Mouse (Mus musculus) 3T3-L1 (cell line): ENCODE data around the gene Tomm40.
A peak's percentile ranks its signal among the peaks of the same experiment; 100 is the strongest.

Experiments used
- DNase-seq: peaks from one replicate; pipeline ENCODE4 v3.0.0-alpha.2; 2015; ENCODE audit warnings: low read depth, low spot score

Tomm40 gene

DNA sequence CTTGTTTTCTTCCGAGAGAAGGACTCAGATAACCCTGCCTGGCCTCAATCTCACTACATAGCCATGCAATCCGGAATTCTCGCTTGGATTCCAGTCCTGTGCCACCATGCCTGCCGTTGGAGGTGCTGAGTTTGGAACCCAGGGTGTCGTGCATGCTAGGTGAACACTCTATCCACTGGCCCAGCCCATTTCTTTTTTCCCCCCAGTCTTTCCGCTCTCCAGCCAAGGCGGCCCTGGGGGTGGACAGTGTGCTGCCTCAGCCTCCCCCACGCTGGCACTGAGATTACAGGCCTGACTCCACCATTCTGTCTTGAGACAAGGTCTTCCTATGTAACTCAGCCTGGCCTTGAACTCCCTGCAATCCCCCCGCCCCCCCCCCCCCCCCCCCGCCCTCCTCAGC is 30.7 kb upstream of the Tomm40 start:
- DNase-seq = no peak

DNA sequence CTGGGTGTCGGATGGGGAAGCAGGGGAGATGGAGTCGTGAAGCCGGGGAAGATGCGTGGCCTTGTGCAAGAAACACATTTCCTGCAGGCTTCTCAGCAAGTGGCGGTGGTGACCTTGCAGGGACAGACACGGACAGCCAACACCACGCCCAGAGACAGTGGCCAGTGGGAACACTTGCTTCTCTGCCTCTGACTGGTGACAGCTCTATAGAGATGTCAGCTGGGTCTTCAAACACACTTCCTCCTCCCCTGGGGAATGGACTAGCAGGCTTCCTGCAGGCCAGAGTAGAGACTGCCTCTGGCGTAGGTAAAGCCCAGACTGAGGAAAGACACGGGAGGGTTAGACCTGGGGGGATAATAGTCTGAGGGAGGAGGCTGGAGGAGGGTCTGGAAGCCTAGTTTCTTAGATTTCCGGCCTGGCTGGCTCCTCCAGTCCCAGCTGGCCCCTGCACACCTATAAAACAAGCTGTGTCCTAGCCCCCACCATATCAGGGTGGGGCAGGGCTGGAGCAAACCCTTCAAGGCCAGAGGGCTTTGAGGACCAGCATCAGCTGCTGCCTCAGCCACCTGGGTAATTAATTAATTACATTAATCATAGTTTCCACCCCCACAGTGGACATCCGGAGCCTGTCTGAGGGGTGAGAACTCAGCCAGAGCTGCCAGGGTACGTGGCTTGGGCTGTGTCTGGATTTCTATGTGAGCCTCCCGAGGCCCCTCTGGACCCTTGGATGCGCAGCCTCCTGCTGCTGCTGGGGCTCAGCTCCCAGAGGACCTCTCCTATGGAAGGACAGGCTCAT is 29.6 kb upstream of the Tomm40 start:
- no peak for DNase-seq

- DNase-seq = no peak
Measured at GRCm38 (mm10) chr7:19743791-19744190, 28.6 kb upstream of the Tomm40 start.

DNA sequence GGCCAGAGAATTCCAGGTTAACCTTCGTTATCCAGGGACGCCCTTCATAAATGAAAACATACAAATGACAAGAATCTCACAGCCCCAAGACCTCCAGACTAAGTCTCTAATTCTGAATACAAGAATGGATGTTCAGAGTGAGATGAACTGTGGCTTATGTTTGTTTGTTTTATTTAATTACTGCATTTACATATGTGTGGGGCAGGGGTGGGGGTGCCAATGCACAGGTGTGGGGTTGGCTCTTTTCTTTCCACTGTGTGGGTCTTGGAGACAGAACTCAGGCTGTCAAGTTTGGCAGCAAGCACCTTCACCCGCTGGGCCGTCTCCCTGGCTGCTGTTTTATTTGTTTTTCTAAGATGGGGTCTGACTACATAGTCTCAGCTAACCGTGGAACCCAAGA is 27.2 kb upstream of the Tomm40 start:
- DNase-seq = no peak

GRCm38 (mm10) chr7:19741329-19742031 is 26.2 kb upstream of the Tomm40 start:
- no peak for DNase-seq

DNA sequence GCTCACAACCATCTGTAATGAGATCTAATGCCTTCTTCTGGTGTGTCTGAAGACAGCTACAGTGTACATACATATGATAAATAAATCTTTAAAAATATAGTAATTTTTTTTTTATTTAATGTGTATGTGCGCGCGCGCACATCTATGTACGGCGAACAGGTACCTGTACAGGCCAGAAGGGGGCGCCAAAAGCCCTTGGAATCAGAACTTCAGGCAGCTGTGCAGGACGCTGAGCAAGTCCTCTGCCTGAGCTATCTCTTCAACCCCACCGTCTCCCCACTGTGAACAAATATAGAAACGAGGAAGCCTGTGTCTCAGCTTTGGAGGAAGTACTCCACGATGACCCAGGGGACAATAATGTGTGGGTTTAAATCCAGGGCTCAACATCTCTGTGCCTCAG is 25.0 kb upstream of the Tomm40 start:
- no peak for DNase-seq

DNA sequence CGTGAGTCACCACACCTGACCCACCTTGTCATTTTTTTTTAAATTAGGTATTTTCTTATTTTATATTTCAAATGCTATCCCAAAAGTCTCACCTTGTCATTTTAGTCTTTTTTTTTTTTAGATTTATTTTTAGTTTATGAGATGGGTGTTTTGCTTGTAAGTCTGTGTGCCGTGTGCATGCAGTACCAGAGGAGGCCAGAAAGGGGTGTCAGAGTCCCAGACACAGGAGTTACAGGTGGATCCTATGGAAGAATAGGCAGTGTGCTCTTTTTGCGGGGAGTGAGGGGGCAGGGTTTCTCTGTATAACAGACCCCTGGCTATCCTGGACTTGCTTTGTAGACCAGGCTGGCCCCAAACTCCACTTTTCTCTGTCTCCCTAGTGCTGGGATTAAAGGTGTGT is 23.5 kb upstream of the Tomm40 start:
- DNase-seq = no peak

- DNase-seq = no peak
Measured at GRCm38 (mm10) chr7:19736389-19737057, 21.3 kb upstream of the Tomm40 start.

GRCm38 (mm10) chr7:19734178-19734666 is 19.0 kb upstream of the Tomm40 start:
- DNase-seq = no peak

- DNase-seq = peak; percentile 26
Measured at GRCm38 (mm10) chr7:19726541-19726940, 11.3 kb upstream of the Tomm40 start.

- DNase-seq = no peak
Measured at GRCm38 (mm10) chr7:19724167-19724566, 8.9 kb upstream of the Tomm40 start.

GRCm38 (mm10) chr7:19722754-19723195 is 7.5 kb upstream of the Tomm40 start:
- no peak for DNase-seq

GRCm38 (mm10) chr7:19719200-19719599 is 4.0 kb upstream of the Tomm40 start:
- no peak for DNase-seq

DNA sequence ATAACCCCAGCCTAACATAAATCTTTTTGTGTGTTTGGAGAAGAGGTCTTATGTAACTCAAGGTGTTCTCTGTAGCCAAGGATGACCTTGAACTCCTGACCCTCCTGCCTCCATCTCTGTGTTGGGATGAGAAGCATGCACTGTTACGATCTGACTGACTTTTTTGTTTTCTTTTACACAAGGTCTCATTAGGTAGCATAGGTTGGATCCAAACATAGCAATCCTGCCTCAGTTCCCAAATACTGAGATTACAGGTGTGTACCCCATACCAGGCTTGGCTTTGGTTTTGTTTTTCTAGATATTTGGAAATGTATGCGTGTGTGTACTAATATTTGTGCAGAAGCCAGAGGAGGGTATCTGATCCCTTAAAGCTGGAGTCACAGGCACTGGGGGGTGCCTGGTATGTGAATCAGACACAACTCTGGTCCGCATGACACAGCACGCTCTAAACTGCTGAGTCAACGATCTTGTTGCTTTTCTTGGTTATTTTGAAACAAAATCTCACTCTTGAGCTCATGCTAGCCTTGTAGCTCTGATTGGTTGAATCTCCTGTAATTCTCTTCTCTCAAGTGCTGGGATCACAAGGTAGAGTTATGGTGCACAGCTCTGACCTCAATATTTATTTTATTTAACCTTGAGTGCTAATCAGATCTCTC is 3.2 kb upstream of the Tomm40 start:
- no peak for DNase-seq

GRCm38 (mm10) chr7:19717346-19717745 is 2.1 kb upstream of the Tomm40 start:
- no peak for DNase-seq

- no peak for DNase-seq
Measured at GRCm38 (mm10) chr7:19716822-19717221, 1.6 kb upstream of the Tomm40 start.

DNA sequence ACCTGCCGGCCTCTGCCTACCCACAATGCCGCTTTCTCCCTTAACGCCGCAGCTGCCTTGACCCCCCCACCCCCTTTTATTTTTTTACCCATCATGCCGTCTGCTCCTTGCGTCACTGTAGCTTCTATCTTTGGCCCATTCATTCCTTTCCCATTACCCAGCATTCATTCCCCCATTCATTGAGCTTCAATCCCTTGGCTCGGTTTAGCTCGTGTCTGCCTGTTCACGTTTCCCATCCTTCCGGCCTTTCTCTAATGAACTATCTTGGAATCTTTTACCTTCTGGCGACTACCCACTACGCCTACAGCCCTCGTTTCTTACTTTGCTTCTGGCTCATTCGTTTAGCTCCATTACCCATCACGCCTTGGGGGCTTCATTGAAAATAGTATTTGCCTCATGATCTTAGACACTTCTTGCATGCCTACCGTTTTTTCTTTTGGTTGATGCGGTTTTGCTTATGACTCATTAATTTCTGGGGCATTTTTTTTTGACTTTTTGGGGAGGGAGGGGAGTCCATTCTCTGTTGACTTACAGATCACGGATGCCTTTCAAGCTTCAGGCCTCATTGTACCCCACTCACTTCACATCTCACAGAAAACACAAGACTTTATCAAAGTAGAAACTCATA is 931 bp upstream of the Tomm40 start:
- no peak for DNase-seq

- DNase-seq = no peak
Measured at GRCm38 (mm10) chr7:19714836-19715235, 402 bp downstream of the Tomm40 start.

GRCm38 (mm10) chr7:19713598-19713997 is 1.6 kb downstream of the Tomm40 start:
- DNase-seq = no peak

DNA sequence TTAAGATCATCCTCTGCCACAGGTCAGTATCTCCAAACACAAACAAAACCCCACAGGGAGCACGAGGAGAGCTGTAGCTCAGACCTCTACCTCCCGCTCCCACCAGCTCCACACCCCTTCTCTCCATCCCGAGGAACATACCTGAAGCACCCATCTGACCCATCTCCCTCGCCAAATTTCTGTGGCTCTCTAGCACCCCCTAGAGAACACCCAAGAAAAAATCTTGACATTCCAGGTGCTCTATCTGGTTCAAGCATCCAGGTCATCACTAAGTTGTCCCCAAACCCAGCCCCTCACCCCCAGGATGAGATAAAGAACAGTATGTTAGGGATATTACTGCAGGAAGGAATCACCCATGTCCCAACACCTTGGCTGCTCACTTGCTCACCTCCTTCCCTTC is 2.0 kb downstream of the Tomm40 start:
- DNase-seq = peak; percentile 45

GRCm38 (mm10) chr7:19712414-19712813 is 2.8 kb downstream of the Tomm40 start:
- DNase-seq = peak; percentile 55
